Comparison of ENCODE assay signal across 11 mouse cellular contexts in genomic region chr15:78779253-78779652, GRCm38 (mm10). TPM values are rescaled to one million over a fixed set of nuclear protein-coding genes. Genes with fewer than 3 reads are reported as not detected.
DNase-seq lines count a peak whose midpoint lies in the region; ATAC-seq and TF ChIP-seq lines count a peak whose summit lies in the region.
"Had no signal": no experiment of that assay in that cellular context is flagged by ENCODE, and none has a peak within 500 bp of the region (broad histone marks: within the 10 kb centered on the region; RNA-seq: fewer than 3 reads in every experiment).

No protein-coding gene starts in this region.

- H3K9ac ChIP-seq in ES-Bruce4 (ENCODE audit: low read depth, poor library complexity, severe bottlenecking) = no peak overlapping the region
- H3K9ac ChIP-seq: lung, embryonic 15.5 days had no signal

- H3K9me3 ChIP-seq in ES-Bruce4 (replicated peaks; ENCODE audit: control insufficient read depth, insufficient read depth, low read length, poor library complexity, severe bottlenecking) = no peaks in the 10 kb centered on the region
- H3K9me3 ChIP-seq in limb, embryonic 10.5 days (replicated peaks) = no peaks in the 10 kb centered on the region
- H3K9me3 ChIP-seq: lung, embryonic 15.5 days had no signal

- peak overlapping the region; percentile 77; the same call in 1 of the 2 replicates for H3K27ac ChIP-seq in layer of hippocampus, adult 2 months
- peak overlapping the region; percentile 62 for H3K27ac ChIP-seq in ES-Bruce4 (ENCODE audit: insufficient read depth, low read length)
- peak overlapping the region; percentile 67 for H3K27ac ChIP-seq in limb, embryonic 10.5 days

- TF ChIP-seq CTCF in layer of hippocampus, adult 2 months (conservative IDR thresholded peaks at IDR 0.05) = peak; percentile 51
- peak; percentile 61 for TF ChIP-seq CTCF in ES-Bruce4 (IDR thresholded peaks at IDR 0.05; ENCODE audit: low read depth, low read length)

- no peak for TF ChIP-seq EP300 in ES-Bruce4 (IDR thresholded peaks at IDR 0.05; ENCODE audit: insufficient read depth, low read depth, low read length)

- WGBS in limb, embryonic 10.5 days = 85% methylated on average over 8 of the region's 8 CpGs

- no peak for TF ChIP-seq POLR2A in ES-Bruce4 (IDR thresholded peaks at IDR 0.05; ENCODE audit: insufficient read depth, low read length)

- H3K27me3 ChIP-seq in ES-Bruce4 (ENCODE audit: control insufficient read depth, insufficient read depth, low read length, poor library complexity, severe bottlenecking) = no peaks in the 10 kb centered on the region
- peaks cover 9% of the 10 kb centered on the region for H3K27me3 ChIP-seq in limb, embryonic 10.5 days (ENCODE audit: low read depth, poor library complexity, severe bottlenecking)
- H3K27me3 ChIP-seq: lung, embryonic 15.5 days had no signal

- peaks cover 7% of the 10 kb centered on the region for H3K4me1 ChIP-seq in ES-Bruce4 (ENCODE audit: control insufficient read depth, insufficient read depth, low read length)
- H3K4me1 ChIP-seq in limb, embryonic 10.5 days = peaks cover 33% of the 10 kb centered on the region

- peaks cover 6% of the 10 kb centered on the region; the same call in 1 of the 2 replicates for H3K36me3 ChIP-seq in ES-Bruce4 (ENCODE audit: control insufficient read depth, insufficient read depth, low read length, poor library complexity, severe bottlenecking)
- H3K36me3 ChIP-seq in limb, embryonic 10.5 days = peaks cover 15% of the 10 kb centered on the region

- ATAC-seq in CD4-positive, CD25-positive, alpha-beta regulatory T cell, adult 4 months = no peak
- ATAC-seq: activated CD4-positive, CD25-positive, alpha-beta regulatory T cell, adult 4 months had no signal

- no peak overlapping the region for H3K4me3 ChIP-seq in layer of hippocampus, adult 2 months
- H3K4me3 ChIP-seq in ES-Bruce4 (ENCODE audit: low read depth, low read length) = no peak overlapping the region
- H3K4me3 ChIP-seq in limb, embryonic 10.5 days = no peak overlapping the region
- H3K4me3 ChIP-seq: lung, embryonic 15.5 days had no signal

- peak; percentile 37 for DNase-seq in CD4-positive, CD25-positive, alpha-beta regulatory T cell, adult 2 months (ENCODE audit: low read depth, low spot score)
- DNase-seq in layer of hippocampus, adult 2 months (ENCODE audit: low spot score in 2 of 2) = no peak
- DNase-seq in layer of hippocampus, adult 11-12 months (ENCODE audit: low spot score) = no peak
- DNase-seq in limb, embryonic 10.5 days (ENCODE audit: low spot score) = no peak
- no peak for DNase-seq in right cerebral cortex, adult 18-20 months
- no peak for DNase-seq in frontal cortex, postnatal 10 days (ENCODE audit: low spot score in 2 of 2)
- DNase-seq: cerebellum, adult 11 months had no signal

RNA-seq across cellular contexts. Expression of gene Mfng, which starts 6.0 kb away (rescaled TPM):
- polyA plus RNA-seq in CD4-positive, CD25-positive, alpha-beta regulatory T cell, adult 4 months (2017; shearing (Covaris generic)) = 100 to 1,000 TPM in 1 of 2 experiments, 10 to 100 TPM in 1; 61.3 to 136 TPM
- total RNA-seq in layer of hippocampus, adult 2 months (2021) = 1 to 10 TPM; 4.4 to 4.7 TPM
- 4.4 and 5.2 TPM in 2 replicates for polyA plus RNA-seq in ES-Bruce4 (2011; ENCODE audit: insufficient read depth, insufficient read length, low read depth, missing spikeins)
- polyA plus RNA-seq in limb, embryonic 10.5 days (2016; fragmentation: Nextera tagmentation; extraction: Ambion mirVana) = 11.1 and 13.1 TPM in 2 replicates

RNA-seq across cellular contexts. Expression of gene Card10, which starts 23.6 kb away (rescaled TPM):
- polyA plus RNA-seq in CD4-positive, CD25-positive, alpha-beta regulatory T cell, adult 4 months (2017; shearing (Covaris generic)) = not detected
- 1 to 10 TPM; 5.4 to 5.5 TPM for total RNA-seq in layer of hippocampus, adult 2 months (2021)
- polyA plus RNA-seq in ES-Bruce4 (2011; ENCODE audit: insufficient read depth, insufficient read length, low read depth, missing spikeins) = 19.6 and 21.5 TPM in 2 replicates
- polyA plus RNA-seq in limb, embryonic 10.5 days (2016; fragmentation: Nextera tagmentation; extraction: Ambion mirVana) = 4.7 and 5.3 TPM in 2 replicates
- polyA plus RNA-seq: activated CD4-positive, CD25-positive, alpha-beta regulatory T cell, adult 4 months had no signal
